Mouse (Mus musculus): ENCODE results near the gene Fam32a. TPM values are rescaled to one million over a fixed set of nuclear protein-coding genes. Genes with fewer than 3 reads are reported as not detected.

The Fam32a gene
- polyA plus RNA-seq, 1 experiment, result 41.4 TPM

DNA sequence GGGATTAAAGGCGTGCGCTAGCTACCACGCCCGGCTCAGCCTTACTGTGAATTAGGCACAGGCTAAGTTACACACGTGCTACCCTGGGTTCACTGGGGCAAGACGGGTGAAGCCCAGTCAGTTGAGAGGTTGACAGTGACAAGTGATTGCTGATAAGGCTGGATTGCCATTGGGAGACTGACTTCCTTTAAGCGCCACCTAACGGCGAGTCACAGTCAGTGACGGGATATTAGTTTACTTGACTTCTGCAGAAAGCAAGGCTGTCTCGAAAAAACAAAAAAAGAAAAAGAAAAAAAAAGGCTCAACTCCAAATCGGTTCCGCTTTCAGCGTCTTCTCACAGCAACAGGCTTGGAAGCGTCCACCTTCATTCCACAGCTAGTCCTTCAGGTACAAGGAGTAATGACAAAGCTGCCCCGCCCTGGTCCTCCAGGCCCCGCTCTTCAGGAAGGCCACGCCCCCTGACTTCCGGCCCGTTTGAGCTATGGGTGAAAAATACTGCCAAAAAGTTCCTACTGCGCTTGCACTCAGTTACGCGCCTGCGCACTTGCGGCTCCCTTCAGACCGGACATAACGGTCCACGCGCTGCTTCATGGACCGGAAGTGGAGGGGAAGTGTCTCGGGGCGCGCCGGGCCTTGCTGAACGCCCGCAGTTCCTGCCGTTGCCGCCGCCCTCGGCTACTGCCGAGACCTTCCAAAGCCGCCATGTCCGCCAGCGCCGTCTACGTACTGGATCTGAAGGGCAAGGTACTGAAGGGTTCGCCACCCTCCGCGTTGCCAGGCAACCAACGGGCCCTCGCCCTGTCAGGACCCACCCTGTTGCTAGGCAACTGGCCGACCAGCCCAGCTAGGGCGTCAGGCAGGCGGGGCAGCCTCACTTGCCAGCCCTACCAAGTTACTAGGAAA is 20.2 kb downstream of the Fam32a start, which contains the start of gene Ap1m1:
Gene Ap1m1, plus strand, starts transcription at position 520 of the 904 bp plus-strand sequence.
- Histone ChIP-seq H3K4me3 (ENCODE audit: insufficient read depth, low read length) (peak within 1 kb of the TSS; percentile 80), H3K27ac (ENCODE audit: insufficient read depth, low read length) (peak within 1 kb of the TSS; percentile 95), H3K4me1 (ENCODE audit: control insufficient read depth, insufficient read depth, low read length) (peaks cover 2% of the 10 kb centered on the region)
- TF ChIP-seq POLR2A (IDR thresholded peaks at IDR 0.05; ENCODE audit: low read depth, low read length) (peak; percentile 55), CTCF (IDR thresholded peaks at IDR 0.05; ENCODE audit: borderline replicate concordance, insufficient read depth, low read length) (peak; percentile 56; the same call in 1 of the 2 replicates)

DNA sequence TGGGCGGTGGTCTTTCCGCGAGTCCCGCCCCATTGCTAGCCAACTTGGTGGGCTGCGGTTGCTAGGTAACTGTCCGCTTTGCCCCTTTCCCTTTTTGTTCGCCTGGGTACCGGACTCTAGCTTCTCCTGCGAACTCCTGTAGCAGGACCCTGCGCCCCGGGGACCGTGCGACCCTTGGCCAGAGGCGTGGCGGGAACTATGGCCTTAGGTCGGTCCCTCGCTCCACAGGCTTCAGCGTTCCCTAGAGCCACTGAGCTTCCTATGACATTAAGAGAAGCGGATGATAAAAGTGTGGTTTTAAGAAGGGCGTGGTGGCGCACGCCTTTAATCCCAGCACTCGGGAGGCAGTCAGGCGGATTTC is 20.9 kb downstream of the Fam32a start:
- peak overlapping the region; percentile 80 for H3K4me3 ChIP-seq (ENCODE audit: insufficient read depth, low read length)
- H3K27ac ChIP-seq (ENCODE audit: insufficient read depth, low read length), result peak overlapping the region; percentile 15; the same call in 1 of the 2 replicates
- no peak for TF ChIP-seq POLR2A (IDR thresholded peaks at IDR 0.05; ENCODE audit: low read depth, low read length)
- no peak for TF ChIP-seq CTCF (IDR thresholded peaks at IDR 0.05; ENCODE audit: borderline replicate concordance, insufficient read depth, low read length)
- peaks cover 2% of the 10 kb centered on the region for H3K4me1 ChIP-seq (ENCODE audit: control insufficient read depth, insufficient read depth, low read length)

DNA sequence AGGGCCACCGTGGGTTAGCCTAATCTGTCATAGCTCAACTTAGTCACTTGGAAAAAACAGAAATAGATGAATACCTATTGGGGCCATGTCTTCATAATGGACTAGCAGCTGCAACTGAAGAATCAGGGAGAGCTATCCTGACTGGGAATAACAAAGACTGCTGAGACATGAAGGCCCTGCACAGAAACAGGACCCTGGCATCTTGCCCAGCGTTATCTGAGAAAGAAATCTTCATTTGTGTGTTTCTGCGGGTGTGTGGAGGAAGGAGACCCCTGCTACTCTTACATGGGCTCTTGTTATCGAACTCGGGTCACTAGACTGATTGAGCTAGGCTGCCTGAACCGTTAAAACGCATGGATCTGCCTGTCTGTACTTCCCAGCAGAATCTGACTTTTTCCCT is 21.4 kb downstream of the Fam32a start:
- H3K4me1 ChIP-seq (ENCODE audit: control insufficient read depth, insufficient read depth, low read length), result peaks cover 2% of the 10 kb centered on the region
- peak overlapping the region; percentile 80 for H3K4me3 ChIP-seq (ENCODE audit: insufficient read depth, low read length)
- no peak overlapping the region for H3K27ac ChIP-seq (ENCODE audit: insufficient read depth, low read length)
- TF ChIP-seq POLR2A (IDR thresholded peaks at IDR 0.05; ENCODE audit: low read depth, low read length) (no peak), CTCF (IDR thresholded peaks at IDR 0.05; ENCODE audit: borderline replicate concordance, insufficient read depth, low read length) (no peak)

DNA sequence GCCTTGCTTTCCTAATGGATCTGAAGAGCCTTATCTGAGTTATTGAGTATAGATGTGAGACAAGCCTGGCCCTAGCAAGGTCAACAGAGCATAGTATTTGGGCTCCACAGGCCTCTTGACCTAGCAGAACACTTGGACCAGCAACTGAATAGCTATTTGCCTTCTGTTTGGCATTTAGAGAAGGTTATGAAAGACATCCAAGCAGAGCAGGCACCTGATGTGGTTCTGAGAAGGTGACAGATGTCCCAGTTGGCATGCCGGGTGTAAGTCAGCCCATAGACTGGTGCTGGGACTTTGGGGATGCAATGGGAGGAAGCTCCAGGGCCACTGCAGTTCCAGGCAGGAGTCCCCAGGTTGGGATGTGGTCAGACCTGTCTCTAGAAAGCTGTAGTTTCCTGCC is 22.7 kb downstream of the Fam32a start:
- TF ChIP-seq POLR2A (IDR thresholded peaks at IDR 0.05; ENCODE audit: low read depth, low read length) (no peak), CTCF (IDR thresholded peaks at IDR 0.05; ENCODE audit: borderline replicate concordance, insufficient read depth, low read length) (no peak)
- no peak overlapping the region for H3K4me3 ChIP-seq (ENCODE audit: insufficient read depth, low read length)
- peaks cover 2% of the 10 kb centered on the region for H3K4me1 ChIP-seq (ENCODE audit: control insufficient read depth, insufficient read depth, low read length)
- H3K27ac ChIP-seq (ENCODE audit: insufficient read depth, low read length), result no peak overlapping the region

DNA sequence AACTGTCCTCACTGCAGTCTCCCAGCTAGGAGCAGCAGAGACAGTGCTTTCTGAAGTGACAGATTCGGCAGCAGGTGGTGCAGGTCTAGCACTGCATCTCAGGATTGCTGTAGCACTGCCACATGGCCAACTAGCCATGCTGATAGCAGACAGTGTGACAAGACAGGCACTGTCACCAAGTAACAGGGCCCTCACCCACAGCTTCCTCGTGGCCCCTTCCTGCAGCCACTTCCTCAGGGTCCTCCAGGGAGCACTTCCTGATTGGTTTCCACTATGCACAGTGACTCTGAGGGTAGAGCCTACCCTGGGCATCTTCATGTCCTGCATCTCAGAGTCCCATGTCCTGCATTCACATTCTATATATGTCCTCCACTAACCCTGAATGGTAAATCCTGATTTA is 25.1 kb downstream of the Fam32a start:
- TF ChIP-seq POLR2A (IDR thresholded peaks at IDR 0.05; ENCODE audit: low read depth, low read length) (no peak), CTCF (IDR thresholded peaks at IDR 0.05; ENCODE audit: borderline replicate concordance, insufficient read depth, low read length) (no peak)
- H3K4me3 ChIP-seq (ENCODE audit: insufficient read depth, low read length), result no peak overlapping the region
- H3K27ac ChIP-seq (ENCODE audit: insufficient read depth, low read length), result no peak overlapping the region
- H3K4me1 ChIP-seq (ENCODE audit: control insufficient read depth, insufficient read depth, low read length), result peaks cover 2% of the 10 kb centered on the region

DNA sequence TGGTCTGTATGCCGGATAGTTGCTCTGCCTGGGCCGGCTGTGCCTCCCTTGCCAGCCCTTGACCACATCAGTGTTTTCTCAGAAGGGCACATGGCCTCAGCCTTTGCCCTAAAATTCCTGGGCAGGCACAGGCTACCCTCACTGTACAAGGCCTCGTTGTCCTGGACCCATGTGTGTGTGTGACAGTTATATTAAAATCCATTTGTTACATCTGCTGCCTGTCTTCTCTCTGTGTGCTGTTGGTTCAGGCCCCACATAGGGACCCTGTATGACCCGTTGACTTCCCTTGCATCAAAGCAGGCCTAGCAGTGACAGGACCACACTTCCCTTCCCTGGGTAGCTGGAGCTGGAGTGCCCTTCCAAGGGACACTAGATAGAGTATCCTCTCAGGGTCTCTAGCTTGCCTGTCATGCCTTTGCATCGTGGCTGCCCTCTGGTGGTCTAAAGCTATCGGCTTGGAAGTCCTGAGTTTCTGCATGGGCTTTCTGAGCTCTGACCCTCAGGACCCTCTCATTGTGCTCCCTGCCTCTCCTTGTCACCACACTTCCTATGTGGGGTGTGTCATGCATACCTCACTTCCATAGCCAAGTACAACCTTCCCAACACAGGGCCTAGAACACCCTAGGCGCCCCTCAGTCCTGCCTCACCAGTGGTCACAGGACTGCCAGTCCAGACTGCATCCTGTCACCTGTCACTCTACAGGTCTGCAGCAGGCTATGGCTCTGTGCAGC is 37.8 kb downstream of the Fam32a start:
- H3K4me1 ChIP-seq (ENCODE audit: control insufficient read depth, insufficient read depth, low read length), result no peaks in the 10 kb centered on the region; the same call in 1 of the 2 replicates
- TF ChIP-seq CTCF (IDR thresholded peaks at IDR 0.05; ENCODE audit: borderline replicate concordance, insufficient read depth, low read length), result peak; percentile 44; the same call in 1 of the 2 replicates
- no peak for TF ChIP-seq POLR2A (IDR thresholded peaks at IDR 0.05; ENCODE audit: low read depth, low read length)
- H3K4me3 ChIP-seq (ENCODE audit: insufficient read depth, low read length), result no peak overlapping the region
- no peak overlapping the region for H3K27ac ChIP-seq (ENCODE audit: insufficient read depth, low read length)

DNA sequence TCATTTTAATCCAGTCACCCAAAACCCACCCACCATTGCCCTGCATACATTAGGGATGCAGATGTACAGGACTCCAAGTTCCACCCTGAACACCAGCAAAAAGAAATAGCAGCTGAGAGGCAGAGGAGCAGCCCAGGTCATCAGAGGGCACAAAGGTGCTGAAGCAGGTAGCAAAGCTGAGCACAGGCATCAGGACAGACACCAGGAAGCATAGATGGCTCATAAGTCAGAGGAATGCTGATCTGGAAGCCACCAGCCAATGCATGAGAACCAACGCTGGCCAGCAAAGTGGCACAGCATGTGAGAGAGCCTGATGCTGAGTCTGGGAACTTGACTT is 38.3 kb downstream of the Fam32a start:
- H3K4me1 ChIP-seq (ENCODE audit: control insufficient read depth, insufficient read depth, low read length), result no peaks in the 10 kb centered on the region; the same call in 1 of the 2 replicates
- TF ChIP-seq POLR2A (IDR thresholded peaks at IDR 0.05; ENCODE audit: low read depth, low read length) (no peak), CTCF (IDR thresholded peaks at IDR 0.05; ENCODE audit: borderline replicate concordance, insufficient read depth, low read length) (no peak)
- no peak overlapping the region for H3K27ac ChIP-seq (ENCODE audit: insufficient read depth, low read length)
- H3K4me3 ChIP-seq (ENCODE audit: insufficient read depth, low read length), result no peak overlapping the region

DNA sequence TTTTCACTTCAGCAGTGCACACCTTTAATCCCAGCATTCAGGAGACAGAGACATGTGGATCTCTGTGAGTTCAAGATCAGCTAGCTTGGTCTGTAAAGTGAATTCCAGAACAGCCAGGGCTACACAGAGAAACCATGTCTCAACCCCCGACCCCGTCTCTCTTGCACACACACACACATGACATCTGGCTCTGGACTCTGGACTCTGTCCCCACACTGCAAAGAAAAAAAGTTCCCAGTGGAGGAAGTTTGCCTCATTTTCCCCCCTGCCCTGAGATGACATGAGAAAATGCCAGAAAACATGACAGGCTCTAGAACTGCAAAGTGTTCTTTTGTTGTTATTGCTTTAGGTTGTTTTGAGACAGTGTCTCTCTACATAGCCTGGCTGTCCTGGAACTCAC is 40.3 kb downstream of the Fam32a start:
- Histone ChIP-seq H3K4me3 (ENCODE audit: insufficient read depth, low read length) (no peak overlapping the region), H3K4me1 (ENCODE audit: control insufficient read depth, insufficient read depth, low read length) (no peaks in the 10 kb centered on the region; the same call in 1 of the 2 replicates), H3K27ac (ENCODE audit: insufficient read depth, low read length) (no peak overlapping the region)
- no peak for TF ChIP-seq CTCF (IDR thresholded peaks at IDR 0.05; ENCODE audit: borderline replicate concordance, insufficient read depth, low read length)

DNA sequence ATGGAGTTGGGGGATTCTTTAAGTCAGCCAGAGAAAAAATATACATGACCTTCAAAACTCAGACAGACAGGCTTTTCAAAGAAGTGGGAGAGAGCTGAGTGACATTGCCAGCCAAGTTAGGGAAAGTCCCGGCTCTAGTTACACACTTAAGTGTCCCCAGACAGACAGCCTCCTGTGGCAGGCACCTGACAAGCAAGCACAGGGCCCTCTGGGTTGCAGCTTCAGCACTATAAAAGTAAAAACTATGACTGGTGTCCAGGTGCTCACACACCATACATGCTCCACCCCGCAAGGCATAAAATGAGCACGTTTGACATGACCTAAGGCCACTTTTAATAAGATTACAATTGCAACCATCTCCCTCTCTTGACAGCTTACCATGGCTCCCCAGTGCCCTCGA is 41.1 kb downstream of the Fam32a start:
- H3K4me3 ChIP-seq (ENCODE audit: insufficient read depth, low read length), result no peak overlapping the region
- no peaks in the 10 kb centered on the region; the same call in 1 of the 2 replicates for H3K4me1 ChIP-seq (ENCODE audit: control insufficient read depth, insufficient read depth, low read length)
- TF ChIP-seq CTCF (IDR thresholded peaks at IDR 0.05; ENCODE audit: borderline replicate concordance, insufficient read depth, low read length), result no peak
- no peak for TF ChIP-seq POLR2A (IDR thresholded peaks at IDR 0.05; ENCODE audit: low read depth, low read length)
- no peak overlapping the region for H3K27ac ChIP-seq (ENCODE audit: insufficient read depth, low read length)

DNA sequence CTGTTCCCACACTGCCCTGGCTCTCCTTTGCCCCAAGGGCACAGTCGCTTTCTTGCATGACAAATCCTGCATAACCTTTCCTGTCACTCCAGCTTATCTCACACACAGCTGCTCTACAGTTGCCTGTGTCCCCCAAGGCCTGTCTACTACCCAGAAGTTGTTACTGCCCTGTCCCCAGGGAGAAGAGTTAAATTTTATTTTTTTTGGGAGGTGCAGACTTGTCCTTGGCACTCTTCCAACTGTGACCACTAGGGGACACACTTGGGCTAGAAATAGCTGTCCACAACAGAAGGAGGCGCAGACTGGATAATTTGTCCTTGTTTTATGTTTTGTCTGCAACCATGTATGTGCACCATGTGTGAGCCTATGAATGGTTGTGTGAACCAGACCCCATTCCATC is 41.5 kb downstream of the Fam32a start:
- H3K4me1 ChIP-seq (ENCODE audit: control insufficient read depth, insufficient read depth, low read length), result no peaks in the 10 kb centered on the region; the same call in 1 of the 2 replicates
- peak; percentile 4; the same call in 1 of the 2 replicates for TF ChIP-seq CTCF (IDR thresholded peaks at IDR 0.05; ENCODE audit: borderline replicate concordance, insufficient read depth, low read length)
- TF ChIP-seq POLR2A (IDR thresholded peaks at IDR 0.05; ENCODE audit: low read depth, low read length), result no peak
- no peak overlapping the region for H3K27ac ChIP-seq (ENCODE audit: insufficient read depth, low read length)
- H3K4me3 ChIP-seq (ENCODE audit: insufficient read depth, low read length), result no peak overlapping the region
